Mouse (Mus musculus) forebrain, embryonic 14.5 days (tissue): Measurements from ENCODE around the gene Crnkl1. TPM values are rescaled to one million over a fixed set of nuclear protein-coding genes. Genes with fewer than 3 reads are reported as not detected.

Experiments used
- ATAC-seq: fragments of 200-750 bp; cut with Nextera tagmentation; 2 replicates; pipeline ENCODE4 v1.8.0; 2017; ENCODE audit warnings: mild to moderate bottlenecking, moderate library complexity
- DNase-seq: peaks from one replicate; pipeline ENCODE4 v3.0.0-alpha.2; 2015; ENCODE audit warnings: low spot score
- H3K27ac ChIP-seq: fragments of 300-500 bp; sonication (generic); 2 replicates; pipeline ENCODE4 v1.5.1; 2014; ENCODE audit warnings: low read depth, mild to moderate bottlenecking, control low read depth, low read length, moderate library complexity
- H3K27me3 ChIP-seq: fragments of 300-500 bp; sonication (generic); replicated peaks from 2 replicates; pipeline ENCODE4 v1.6.1; 2014; ENCODE audit warnings: low read length, control low read depth, mixed read lengths; ENCODE audit not compliant: control insufficient read depth, insufficient read depth
- H3K36me3 ChIP-seq: fragments of 300-500 bp; sonication (generic); 2 replicates; pipeline ENCODE4 v1.6.1; 2014; ENCODE audit warnings: low read length, control low read depth; ENCODE audit not compliant: control insufficient read depth, insufficient read depth
- H3K4me1 ChIP-seq: fragments of 300-500 bp; sonication (generic); 2 replicates; pipeline ENCODE4 v1.6.1; 2014; ENCODE audit warnings: antibody characterized with exemption, low read length, control low read depth; ENCODE audit not compliant: control insufficient read depth, insufficient read depth
- H3K4me2 ChIP-seq: fragments of 300-500 bp; sonication (generic); 2 replicates; pipeline ENCODE4 v1.6.1; 2014; ENCODE audit warnings: mild to moderate bottlenecking, control low read depth, low read length
- H3K4me3 ChIP-seq: fragments of 300-500 bp; sonication (generic); 2 replicates; pipeline ENCODE4 v1.5.1; 2014; ENCODE audit warnings: low read depth, low read length, control low read depth
- H3K9ac ChIP-seq: fragments of 300-500 bp; sonication (generic); 2 replicates; pipeline ENCODE4 v1.6.1; 2014; ENCODE audit warnings: mild to moderate bottlenecking, low read length, control low read depth, moderate library complexity
- H3K9me3 ChIP-seq: fragments of 300-500 bp; sonication (generic); replicated peaks from 2 replicates; pipeline ENCODE4 v1.6.1; 2016; ENCODE audit warnings: low read length, control low read depth, mixed read lengths; ENCODE audit not compliant: control insufficient read depth
- WGBS: fragments of 180-500 bp; shearing (Covaris S2); extraction: QIAGEN DNeasy Blood & Tissue Kit; methylation state at CpG from one replicate; pipeline ENCODE4 v1.1.7; 2014; 5-methylcytosine and 5-hydroxymethylcytosine counted together
- microRNA-seq: library from miRNA; unstranded; fragments of <30 nt; microRNA quantifications from one replicate; pipeline ENCODE4, GENCODE M21; 2016
- polyA plus RNA-seq: library from polyadenylated mRNA; unstranded; fragments of >200 nt; fragmentation: Nextera tagmentation; extraction: Ambion mirVana; gene quantifications from 2 replicates; pipeline ENCODE4 v1.2.1, GENCODE M21; 2014

Gene Crnkl1
- polyA plus RNA-seq, 1 experiment from 2014 or later: 34.4 TPM

DNA sequence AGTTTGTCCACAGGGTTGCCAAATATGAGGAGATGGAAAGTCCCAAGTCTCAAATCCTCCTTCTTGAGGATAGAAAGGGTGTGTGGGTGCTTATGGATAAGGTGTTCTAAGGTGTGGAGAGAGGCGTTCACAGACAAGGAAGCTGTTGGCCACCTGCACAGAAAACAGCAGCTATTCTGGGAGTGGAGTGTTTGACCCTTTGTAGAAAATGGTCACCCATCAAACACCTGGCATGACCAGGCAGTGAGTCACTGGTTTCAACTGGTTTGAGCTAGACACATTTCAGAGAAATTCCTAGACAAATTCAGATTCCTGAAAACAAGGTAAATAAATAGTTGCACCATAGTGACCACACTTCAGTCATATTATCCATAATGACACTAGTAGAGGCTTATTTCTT is 62.7 kb downstream of the Crnkl1 start:
- no peaks in the 10 kb centered on the region for H3K9me3 ChIP-seq
- H3K4me2 ChIP-seq: no peak overlapping the region
- no peaks in the 10 kb centered on the region for H3K27me3 ChIP-seq
- no peaks in the 10 kb centered on the region for H3K36me3 ChIP-seq
- H3K4me1 ChIP-seq: no peaks in the 10 kb centered on the region
- ATAC-seq (no peak), DNase-seq (no peak)
- no peak overlapping the region for H3K4me3 ChIP-seq
- 96% methylated on average over 1 of the region's 1 CpGs for WGBS
- H3K9ac ChIP-seq: no peak overlapping the region
- no peak overlapping the region for H3K27ac ChIP-seq

DNA sequence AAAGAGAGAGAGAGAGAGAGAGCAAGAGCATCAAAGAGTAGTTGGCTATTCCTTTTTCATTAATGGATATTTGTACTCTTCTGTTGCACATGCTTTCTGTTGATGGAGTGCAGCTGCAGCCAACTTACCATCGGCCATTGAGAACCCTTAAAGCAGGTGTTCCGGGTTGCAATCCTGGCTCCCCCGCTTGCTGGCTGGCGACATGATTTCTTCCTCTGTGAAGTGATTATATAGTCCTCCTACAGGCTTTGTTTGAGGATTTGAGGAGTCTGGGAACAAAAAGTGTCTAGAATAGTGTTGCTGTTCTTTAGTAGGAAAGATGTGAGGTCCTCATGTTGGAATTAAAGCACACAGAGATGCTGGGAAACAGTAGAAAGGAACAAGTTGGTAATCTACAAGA is 63.5 kb downstream of the Crnkl1 start:
- Histone ChIP-seq H3K9ac (no peak overlapping the region), H3K4me3 (no peak overlapping the region), H3K27ac (no peak overlapping the region), H3K4me1 (no peaks in the 10 kb centered on the region), H3K4me2 (no peak overlapping the region), H3K27me3 (no peaks in the 10 kb centered on the region), H3K36me3 (no peaks in the 10 kb centered on the region), H3K9me3 (no peaks in the 10 kb centered on the region)
- no peak for ATAC-seq
- 79% methylated on average over 4 of the region's 4 CpGs for whole genome bisulfite sequencing
- no peak for DNase-seq

Small RNA genes lying within 50 kb of the gene (microRNA-seq; reads per million reads assigned to microRNA genes)
- gene Gm25026: not detected

Other genes with a start within 250 kb of the Crnkl1 start
- gene Naa20, start 32.9 kb downstream of the Crnkl1 start, polyA plus RNA-seq: 147 and 161 TPM in 2 replicates
- gene Cfap61, start 230 bp downstream of the Crnkl1 start, polyA plus RNA-seq: 2.4 and 2.5 TPM in 2 replicates